Mouse (Mus musculus) kidney, adult 8-10 months (tissue): ENCODE data around the gene Bmf.

ENCODE experiments used
- DNase-seq, 2 experiments: peaks; one replicate each; pipeline ENCODE4 v3.0.0; 2022

The Bmf gene

DNA sequence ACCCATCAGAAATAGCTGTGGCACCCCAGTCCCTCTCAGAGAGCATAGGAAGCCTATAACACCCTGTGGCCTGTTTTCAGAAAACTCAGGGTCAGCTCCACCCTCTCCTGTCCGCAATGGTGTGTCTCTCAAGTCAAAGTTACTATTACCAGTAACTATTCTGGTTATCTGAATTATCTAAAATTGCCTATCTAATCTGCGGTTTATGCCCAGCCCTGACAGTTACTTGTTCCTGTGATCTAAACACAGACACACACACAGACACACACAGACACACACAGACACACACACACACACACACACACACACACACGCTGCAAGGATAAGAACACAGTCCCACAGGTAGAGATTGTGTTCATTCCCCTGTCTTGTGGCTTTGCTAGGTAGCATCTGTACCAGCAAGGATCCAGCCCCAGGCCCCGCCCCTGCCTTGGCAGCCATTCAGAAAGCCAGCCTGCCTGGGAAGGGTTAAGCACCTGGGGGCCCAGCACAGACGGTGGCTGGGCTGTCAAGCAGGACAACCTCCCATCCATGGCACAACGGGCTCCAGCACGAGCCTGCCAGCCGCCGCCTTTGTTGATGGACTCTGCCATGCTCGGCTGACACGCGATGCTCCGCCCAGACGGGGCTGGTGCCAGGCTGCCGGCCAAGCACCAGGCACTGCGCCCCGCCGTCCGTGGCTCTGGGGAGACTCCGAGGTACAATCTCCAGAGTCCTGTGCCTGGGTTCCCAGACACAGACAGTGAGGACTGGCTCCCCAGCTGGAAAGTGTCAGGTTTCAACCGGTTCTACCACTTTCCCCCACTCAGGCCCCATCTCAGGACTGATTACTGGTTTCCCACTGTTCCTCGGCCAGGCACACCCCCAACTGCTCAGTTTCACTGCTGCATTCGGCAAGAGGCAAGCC lies 5.3 kb downstream of the Bmf start:
- DNase-seq = peak; percentile 94 to 96

GRCm38 (mm10) chr2:118542971-118543573 lies 6.4 kb downstream of the Bmf start:
- DNase-seq = no peak

- DNase-seq = no peak
These were observed 7.8 kb downstream of the Bmf start for GRCm38 (mm10) chr2:118541716-118542115.

- DNase-seq = no peak
These were observed 8.8 kb downstream of the Bmf start for GRCm38 (mm10) chr2:118540691-118541117.

DNA sequence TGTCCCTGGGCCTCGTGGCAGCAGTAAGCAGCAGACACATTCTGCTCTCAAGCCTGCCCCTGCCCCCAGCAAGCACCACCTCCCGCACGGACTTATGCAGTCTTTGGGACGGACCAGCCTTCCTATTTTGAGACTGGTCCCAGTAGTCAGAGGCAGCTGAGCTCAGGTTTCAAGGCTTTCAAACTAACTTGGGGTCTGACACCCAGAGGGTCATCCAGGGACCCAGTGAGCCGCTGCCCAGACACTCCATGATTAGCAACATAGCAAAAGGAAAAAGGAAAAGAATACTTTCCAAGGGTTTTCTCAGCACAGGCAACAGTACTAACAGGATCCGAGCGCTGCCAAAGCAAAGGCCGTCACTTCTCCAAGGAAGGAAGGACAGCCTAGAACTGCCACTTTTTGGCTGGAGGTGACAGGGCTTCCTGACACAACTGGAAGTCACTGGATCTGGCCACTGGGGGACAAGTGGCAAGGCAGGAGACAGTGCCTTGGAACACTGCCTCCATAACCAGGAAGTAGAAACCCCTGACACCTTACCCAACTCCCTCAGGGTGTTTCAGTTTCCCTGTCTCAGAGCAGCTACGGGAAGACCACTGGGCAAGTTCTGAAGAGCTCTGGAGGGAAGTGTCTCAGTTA lies 9.5 kb downstream of the Bmf start:
- DNase-seq = peak in 1 of 2 experiments; percentile 51

DNA sequence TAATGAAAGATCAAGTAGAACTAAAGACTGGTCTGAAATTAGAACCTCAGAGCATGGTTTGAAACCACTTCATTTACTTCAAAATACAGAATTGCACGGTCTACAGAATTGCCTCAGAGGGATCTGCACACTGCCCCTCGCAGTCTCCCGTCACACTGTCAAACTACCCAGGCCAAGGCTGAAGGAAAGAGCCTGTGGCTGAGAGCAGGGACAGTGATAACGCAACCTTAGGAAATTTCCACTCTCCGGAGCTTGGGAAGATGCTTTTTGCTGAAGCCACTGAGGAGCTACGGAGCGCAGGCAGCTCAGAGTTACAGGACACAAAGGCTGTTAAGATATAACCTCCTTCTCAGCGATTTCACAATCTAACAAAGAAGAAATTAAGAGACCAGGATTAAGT lies 10.4 kb downstream of the Bmf start:
- no peak for DNase-seq

DNA sequence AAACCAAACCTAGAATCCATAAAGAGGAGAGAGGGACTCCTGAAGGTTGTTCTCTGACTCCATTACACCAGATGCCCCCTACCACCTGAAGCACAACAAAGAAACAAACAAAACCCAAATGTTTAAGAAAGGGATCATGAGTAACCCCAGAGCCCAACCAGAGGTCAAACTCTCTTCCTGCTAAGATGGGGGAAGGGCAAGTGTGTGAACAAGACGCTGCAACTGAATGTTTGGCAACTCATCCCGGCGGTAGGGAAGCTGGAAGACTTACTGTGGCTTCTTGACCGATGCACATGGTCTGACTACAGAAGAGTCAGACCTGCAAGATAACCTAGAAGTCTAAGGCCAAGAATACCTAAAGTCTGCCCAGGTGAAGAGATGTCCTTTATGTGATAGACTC lies 12.3 kb downstream of the Bmf start:
- DNase-seq = no peak

DNA sequence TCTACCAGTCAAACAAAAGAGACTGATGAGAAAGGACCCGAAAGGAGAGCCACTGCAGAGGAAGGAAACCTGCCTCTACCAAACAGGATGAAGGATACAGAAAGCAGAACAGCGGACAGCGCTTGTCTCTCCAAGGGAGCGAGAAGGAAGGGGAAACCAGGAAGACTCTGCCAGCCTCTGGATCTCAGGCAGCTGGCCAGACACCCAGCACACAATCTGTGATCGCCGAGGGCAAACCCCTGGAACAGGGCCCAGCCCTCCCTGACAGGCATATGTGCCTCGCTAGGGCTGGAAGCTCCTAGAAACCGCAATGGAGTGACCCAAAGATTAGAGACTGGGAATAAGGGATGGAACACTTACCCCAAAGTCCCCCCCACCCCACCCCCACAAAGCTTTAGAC lies 12.9 kb downstream of the Bmf start:
- DNase-seq = no peak

DNA sequence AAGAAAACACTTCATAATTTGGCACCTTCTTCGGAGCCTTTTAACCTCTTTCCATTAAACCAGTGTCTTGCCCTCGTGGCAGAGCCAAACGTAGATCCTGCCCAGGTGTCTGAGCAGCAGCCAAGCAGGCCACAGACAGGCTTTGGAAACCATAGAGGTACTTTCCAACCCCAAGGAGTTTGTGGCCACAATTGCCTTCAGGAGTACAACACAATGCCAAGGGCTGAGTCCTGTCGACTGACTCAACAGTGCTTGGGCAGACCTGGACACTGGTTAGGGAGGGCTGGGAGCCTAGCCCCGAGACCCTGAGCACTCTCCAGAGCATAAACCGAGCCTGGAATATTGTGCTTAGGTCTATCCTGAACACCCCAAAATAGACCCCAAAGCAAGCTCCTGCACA lies 13.4 kb downstream of the Bmf start:
- DNase-seq = no peak

DNA sequence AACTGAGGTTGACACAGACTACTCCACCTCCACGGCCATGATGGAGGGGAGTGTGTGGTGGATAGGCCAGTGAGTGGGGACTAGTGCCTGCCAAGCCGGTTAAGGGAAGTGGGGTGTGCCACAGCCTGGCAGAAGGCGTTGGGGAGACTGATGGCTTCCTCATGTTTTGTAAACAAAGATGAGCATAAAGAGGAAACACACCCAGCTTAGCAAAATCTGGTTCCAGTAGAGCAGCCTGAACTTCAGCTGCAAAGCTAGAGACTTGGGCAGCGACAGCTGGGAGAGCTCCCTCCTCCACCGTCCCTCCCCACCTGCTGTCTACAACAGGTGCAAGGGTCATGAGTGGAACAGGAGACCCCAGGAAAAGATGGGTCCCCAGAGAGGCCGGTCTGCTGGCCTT lies 15.5 kb downstream of the Bmf start:
- no peak for DNase-seq

GRCm38 (mm10) chr2:118532855-118533675 lies 16.4 kb downstream of the Bmf start:
- DNase-seq = peak; percentile 64 to 80

- DNase-seq = no peak
These were observed 17.1 kb downstream of the Bmf start for GRCm38 (mm10) chr2:118532401-118532800.

GRCm38 (mm10) chr2:118529466-118530181 lies 19.9 kb downstream of the Bmf start:
- DNase-seq = peak; percentile 80 to 88

DNA sequence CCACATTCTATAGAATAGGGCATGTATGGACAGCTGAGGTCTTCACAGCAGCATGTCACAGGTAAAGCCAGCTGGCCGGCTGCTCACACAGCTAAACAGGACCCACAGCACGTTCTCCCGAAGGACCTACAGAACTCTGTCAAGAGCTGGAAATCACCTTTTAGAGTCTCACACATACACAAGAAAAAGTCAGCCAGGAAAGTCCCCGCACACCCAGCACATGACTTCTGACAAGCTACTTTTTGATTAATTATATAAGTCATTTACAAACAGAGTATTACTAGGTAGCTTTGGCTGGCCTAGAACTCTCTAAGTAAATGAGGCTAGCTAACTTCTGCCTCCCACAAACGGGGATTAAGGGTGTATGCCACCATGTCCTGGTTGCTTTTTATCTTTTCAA lies 22.9 kb downstream of the Bmf start:
- DNase-seq = no peak

DNA sequence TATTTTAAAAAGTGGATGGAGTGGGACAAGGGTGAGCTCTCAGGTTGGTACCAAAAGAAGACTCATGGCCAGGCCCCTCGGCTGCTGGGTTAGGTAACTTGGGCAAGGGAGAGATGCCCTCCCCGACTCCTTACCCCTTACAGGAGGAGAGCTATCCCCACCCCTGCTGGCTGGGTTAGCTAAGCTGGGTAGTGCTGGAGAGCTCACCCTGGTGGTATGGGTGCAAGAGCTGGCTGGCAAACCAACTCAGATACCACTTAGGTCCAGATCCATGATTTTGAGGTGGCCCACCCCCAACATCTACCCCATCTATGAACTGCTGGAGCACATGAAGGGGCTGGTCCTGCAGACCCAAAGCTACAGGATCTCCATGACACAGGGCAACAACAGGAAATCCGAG lies 24.7 kb downstream of the Bmf start:
- no peak for DNase-seq

DNA sequence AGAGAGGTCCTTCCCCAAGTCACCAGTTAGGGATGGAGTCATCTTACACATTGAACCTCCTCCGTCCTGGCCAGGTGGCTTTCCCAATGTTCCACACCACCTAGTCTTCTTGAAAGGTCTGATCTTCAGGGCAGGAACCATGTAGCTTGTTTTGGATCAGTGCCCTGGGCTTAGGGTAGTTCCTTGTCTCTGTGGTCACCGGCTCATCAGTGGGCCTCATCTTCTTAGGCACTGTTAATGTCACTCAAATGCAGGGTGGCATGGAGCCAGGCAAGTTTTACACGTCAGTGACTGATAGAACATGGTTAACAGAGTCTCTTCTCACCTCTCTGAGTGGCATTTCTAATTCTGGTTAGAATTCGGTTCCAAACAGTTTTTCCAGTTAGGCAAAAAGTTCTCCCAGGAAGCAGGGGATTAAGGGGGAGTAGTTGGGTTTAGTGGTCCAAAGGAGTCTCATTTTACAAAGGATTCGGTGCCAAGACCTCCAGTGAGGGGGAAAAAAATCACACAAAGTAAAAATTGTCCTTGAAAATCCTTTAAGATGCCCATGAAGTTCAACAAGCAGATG lies 26.2 kb downstream of the Bmf start:
- no peak for DNase-seq

DNA sequence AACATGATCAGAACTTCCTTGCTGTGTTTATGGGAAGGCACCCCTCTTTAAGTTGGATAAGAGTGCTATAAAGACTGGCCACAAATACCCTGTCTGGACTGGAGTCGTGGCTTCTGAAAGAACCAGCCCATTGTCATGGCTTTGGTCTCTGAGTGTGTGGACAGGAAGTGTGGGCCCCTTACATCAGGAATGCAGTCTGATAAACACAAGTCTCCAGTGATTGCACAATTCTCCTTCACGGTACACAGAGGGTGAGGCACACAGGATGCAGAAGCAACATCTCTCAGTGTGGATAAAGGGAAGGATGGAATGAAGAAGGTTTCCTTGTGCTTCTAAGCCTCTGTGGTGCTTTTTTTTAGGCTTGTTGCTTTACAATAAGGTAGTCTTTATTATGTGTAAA lies 27.2 kb downstream of the Bmf start:
- DNase-seq = no peak

- peak; percentile 65 to 83 for DNase-seq
These were observed 29.2 kb downstream of the Bmf start for GRCm38 (mm10) chr2:118520042-118520933.

DNA sequence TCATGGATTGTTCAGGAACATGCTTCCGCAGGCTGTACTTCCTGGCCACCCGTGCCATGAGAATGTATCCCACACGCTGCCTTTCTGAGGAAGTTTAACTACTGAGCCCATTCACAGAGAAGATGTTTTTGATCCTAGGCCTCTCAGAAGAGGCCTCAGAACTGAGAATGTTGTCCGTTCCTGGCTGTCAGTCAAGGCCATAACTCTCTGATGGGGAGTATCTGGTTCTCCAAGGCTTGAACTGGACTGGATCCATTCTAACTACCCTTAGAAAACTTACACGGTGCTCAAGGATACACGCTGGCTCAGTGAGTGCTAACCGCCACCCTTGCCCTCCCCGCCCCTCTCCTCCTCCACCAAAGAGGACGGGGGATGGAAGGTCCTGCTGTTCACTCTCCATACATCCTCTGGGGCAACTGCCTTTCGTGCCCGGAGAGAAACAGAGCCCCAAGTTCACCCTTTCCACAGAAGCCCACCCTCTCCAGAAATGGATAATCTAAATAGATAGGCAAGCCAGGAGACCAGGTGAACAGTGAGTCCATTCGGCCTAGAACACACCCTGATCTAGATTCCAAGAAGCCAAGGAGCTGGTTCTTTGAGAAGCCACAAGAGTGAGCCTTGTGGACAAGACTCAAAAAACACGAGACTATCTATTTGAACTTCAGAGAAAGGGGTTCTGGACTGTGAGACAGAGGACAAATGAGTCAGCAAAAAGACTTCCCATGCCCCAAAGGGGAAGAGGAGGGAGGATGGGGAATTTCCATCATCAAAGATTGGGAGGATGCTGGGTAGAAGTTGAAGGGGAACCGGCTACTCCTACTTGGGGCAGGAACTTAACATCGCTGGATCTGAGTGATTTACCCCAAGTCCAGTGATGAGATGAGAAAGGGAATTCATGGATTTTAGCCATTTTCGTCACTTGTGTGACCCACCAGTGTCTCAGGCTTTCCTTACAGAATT lies 36.8 kb downstream of the Bmf start:
- no peak for DNase-seq
